Mouse (Mus musculus): ENCODE data around the gene Gm36079.
"Not testable (repeated sequence)": the region's sequence is repeated elsewhere in the genome, so short reads cannot be mapped to it uniquely, and the experiment has no call there.

Gm36079 gene

GRCm38 (mm10) chr13:120026911-120027310 lies at the start of gene Gm36079:
Gene Gm36079 (minus strand): TSS chr13:120027011.
- not testable (repeated sequence) for DNase-seq (ENCODE audit: low spot score)

- not testable (repeated sequence) for DNase-seq (ENCODE audit: low spot score)
These were observed 44.1 kb upstream of the Gm36079 start for GRCm38 (mm10) chr13:120070878-120071277.

GRCm38 (mm10) chr13:120070012-120070598 lies 43.3 kb upstream of the Gm36079 start:
- not testable (repeated sequence) for DNase-seq (ENCODE audit: low spot score)

- DNase-seq (ENCODE audit: low spot score), result not testable (repeated sequence)
These were observed 36.8 kb upstream of the Gm36079 start for GRCm38 (mm10) chr13:120063439-120064089.

- not testable (repeated sequence) for DNase-seq (ENCODE audit: low spot score)
These were observed 36.1 kb upstream of the Gm36079 start for GRCm38 (mm10) chr13:120062903-120063302.

GRCm38 (mm10) chr13:120052085-120052484 lies 25.3 kb upstream of the Gm36079 start, which contains the start of gene Gm21188:
Gene Gm21188 (minus strand): TSS chr13:120052194.
- not testable (repeated sequence) for DNase-seq (ENCODE audit: low spot score)

- DNase-seq (ENCODE audit: low spot score), result not testable (repeated sequence)
These were observed 21.8 kb upstream of the Gm36079 start for GRCm38 (mm10) chr13:120048608-120049007.

- DNase-seq (ENCODE audit: low spot score), result not testable (repeated sequence)
These were observed 21.4 kb upstream of the Gm36079 start for GRCm38 (mm10) chr13:120048186-120048585.

- DNase-seq (ENCODE audit: low spot score), result not testable (repeated sequence)
These were observed 19.8 kb upstream of the Gm36079 start for GRCm38 (mm10) chr13:120046422-120047209.

- DNase-seq (ENCODE audit: low spot score), result peak; percentile 10
These were observed 14.3 kb upstream of the Gm36079 start for GRCm38 (mm10) chr13:120041145-120041544.

- not testable (repeated sequence) for DNase-seq (ENCODE audit: low spot score)
These were observed 11.1 kb upstream of the Gm36079 start for GRCm38 (mm10) chr13:120037881-120038280.

- DNase-seq (ENCODE audit: low spot score), result peak; percentile 4
These were observed 9.8 kb upstream of the Gm36079 start for GRCm38 (mm10) chr13:120036577-120037115.

- not testable (repeated sequence) for DNase-seq (ENCODE audit: low spot score)
These were observed 8.3 kb upstream of the Gm36079 start for GRCm38 (mm10) chr13:120035151-120035550.

GRCm38 (mm10) chr13:120034637-120035036 lies 7.8 kb upstream of the Gm36079 start:
- not testable (repeated sequence) for DNase-seq (ENCODE audit: low spot score)

- peak; percentile 19 for DNase-seq (ENCODE audit: low spot score)
These were observed 6.8 kb upstream of the Gm36079 start for GRCm38 (mm10) chr13:120033516-120034190.

- peak; percentile 7 for DNase-seq (ENCODE audit: low spot score)
These were observed 4.9 kb upstream of the Gm36079 start for GRCm38 (mm10) chr13:120031676-120032075.

GRCm38 (mm10) chr13:120027368-120027767 lies 557 bp upstream of the Gm36079 start:
- DNase-seq (ENCODE audit: low spot score), result not testable (repeated sequence)

- DNase-seq (ENCODE audit: low spot score), result not testable (repeated sequence)
These were observed 438 bp downstream of the Gm36079 start for GRCm38 (mm10) chr13:120026373-120026772.

- not testable (repeated sequence) for DNase-seq (ENCODE audit: low spot score)
These were observed 1.2 kb downstream of the Gm36079 start for GRCm38 (mm10) chr13:120025576-120025975.

- DNase-seq (ENCODE audit: low spot score), result not testable (repeated sequence)
These were observed 1.8 kb downstream of the Gm36079 start for GRCm38 (mm10) chr13:120025004-120025403.

GRCm38 (mm10) chr13:120024581-120024980 lies 2.2 kb downstream of the Gm36079 start:
- DNase-seq (ENCODE audit: low spot score), result not testable (repeated sequence)

GRCm38 (mm10) chr13:120021477-120021876 lies 5.3 kb downstream of the Gm36079 start:
- DNase-seq (ENCODE audit: low spot score), result not testable (repeated sequence)

All from urinary bladder, postnatal 14 days (tissue).